Mouse (Mus musculus) hindbrain, embryonic 14.5 days (tissue): ENCODE measurements at regions not wholly inside any gene's neighbourhood (a gene's known extent, or its start where the extent isn't known, plus 50 kb on each side); places are given as distances from the start of the nearest gene placed in this dataset.

ENCODE experiments used
- ATAC-seq: fragments of 200-750 bp; cut with Nextera tagmentation; 2 replicates; pipeline ENCODE4 v1.8.0; 2017; ENCODE audit warnings: moderate number of reproducible peaks, mild to moderate bottlenecking, moderate TSS enrichment, moderate library complexity; ENCODE audit not compliant: low FRiP score
- DNase-seq: peaks from one replicate; pipeline ENCODE4 v3.0.0-alpha.2; 2015; ENCODE audit warnings: low spot score
- H3K27ac ChIP-seq: fragments of 300-500 bp; sonication (generic); 2 replicates; pipeline ENCODE4 v1.5.1; 2014; ENCODE audit warnings: mild to moderate bottlenecking, moderate library complexity
- H3K27me3 ChIP-seq: fragments of 300-500 bp; sonication (generic); 2 replicates; pipeline ENCODE4 v1.6.1; 2014; ENCODE audit warnings: mild to moderate bottlenecking, low read length, mixed read lengths; ENCODE audit not compliant: control insufficient read depth, insufficient read depth
- H3K36me3 ChIP-seq: fragments of 300-500 bp; sonication (generic); replicated peaks from 2 replicates; pipeline ENCODE4 v1.6.1; 2014; ENCODE audit not compliant: control insufficient read depth, insufficient read depth
- H3K4me1 ChIP-seq: fragments of 300-500 bp; sonication (generic); replicated peaks from 2 replicates; pipeline ENCODE4 v1.6.1; 2014; ENCODE audit warnings: antibody characterized with exemption, low read length, mixed read lengths; ENCODE audit not compliant: control insufficient read depth, insufficient read depth
- H3K4me2 ChIP-seq: fragments of 300-500 bp; sonication (generic); replicated peaks from 2 replicates; pipeline ENCODE4 v1.6.1; 2014; ENCODE audit warnings: mild to moderate bottlenecking, moderate library complexity
- H3K4me3 ChIP-seq: fragments of 300-500 bp; sonication (generic); replicated peaks from 2 replicates; pipeline ENCODE4 v1.5.1; 2014; ENCODE audit warnings: mild to moderate bottlenecking, low read length
- H3K9ac ChIP-seq: fragments of 300-500 bp; sonication (generic); 2 replicates; pipeline ENCODE4 v1.6.1; 2014
- H3K9me3 ChIP-seq: fragments of 300-500 bp; sonication (generic); 2 replicates; pipeline ENCODE4 v1.6.1; 2016; ENCODE audit warnings: low read length; ENCODE audit not compliant: control insufficient read depth
- WGBS: fragments of 180-500 bp; shearing (Covaris S2); extraction: QIAGEN DNeasy Blood & Tissue Kit; methylation state at CpG from one replicate; pipeline ENCODE4 v1.1.7; 2014; 5-methylcytosine and 5-hydroxymethylcytosine counted together

- Histone ChIP-seq H3K36me3 (no peaks in the 10 kb centered on the region), H3K9me3 (no peaks in the 10 kb centered on the region), H3K27ac (no peak overlapping the region), H3K4me1 (no peaks in the 10 kb centered on the region), H3K9ac (no peak overlapping the region), H3K27me3 (no peaks in the 10 kb centered on the region), H3K4me2 (no peak overlapping the region), H3K4me3 (no peak overlapping the region)
- ATAC-seq (no peak), DNase-seq (no peak)
- 90% methylated on average over 3 of the region's 3 CpGs for WGBS
Observed at GRCm38 (mm10) chr12:15912491-15912890, 95.8 kb upstream of the Trib2 start.

GRCm38 (mm10) chr12:15911254-15911991, 94.7 kb upstream of the Trib2 start:
- Histone ChIP-seq H3K4me3 (no peak overlapping the region), H3K4me1 (no peaks in the 10 kb centered on the region), H3K27ac (no peak overlapping the region), H3K9ac (no peak overlapping the region), H3K36me3 (no peaks in the 10 kb centered on the region), H3K27me3 (no peaks in the 10 kb centered on the region), H3K9me3 (no peaks in the 10 kb centered on the region), H3K4me2 (no peak overlapping the region)
- DNase-seq (no peak), ATAC-seq (no peak)
- WGBS, result 90% methylated on average over 1 of the region's 1 CpGs

- no peaks in the 10 kb centered on the region for H3K36me3 ChIP-seq
- no peak overlapping the region for H3K27ac ChIP-seq
- H3K27me3 ChIP-seq, result no peaks in the 10 kb centered on the region
- no peaks in the 10 kb centered on the region for H3K9me3 ChIP-seq
- H3K4me2 ChIP-seq, result no peak overlapping the region
- H3K4me1 ChIP-seq, result no peaks in the 10 kb centered on the region
- WGBS, result 69% methylated on average over 2 of the region's 2 CpGs
- ATAC-seq (no peak), DNase-seq (no peak)
- H3K4me3 ChIP-seq, result no peak overlapping the region
- H3K9ac ChIP-seq, result no peak overlapping the region
Observed at GRCm38 (mm10) chr12:15897539-15897938, 80.8 kb upstream of the Trib2 start.

GRCm38 (mm10) chr12:15896511-15896910, 79.8 kb upstream of the Trib2 start:
- Histone ChIP-seq H3K4me1 (no peaks in the 10 kb centered on the region), H3K9ac (no peak overlapping the region), H3K9me3 (no peaks in the 10 kb centered on the region), H3K27ac (no peak overlapping the region), H3K36me3 (no peaks in the 10 kb centered on the region), H3K4me2 (no peak overlapping the region), H3K4me3 (no peak overlapping the region), H3K27me3 (no peaks in the 10 kb centered on the region)
- peak; percentile 29 for DNase-seq
- WGBS, result 63% methylated on average over 3 of the region's 3 CpGs
- ATAC-seq, result peak; percentile 71

GRCm38 (mm10) chr12:15895215-15895614, 78.5 kb upstream of the Trib2 start:
- ATAC-seq, result no peak
- H3K4me3 ChIP-seq, result no peak overlapping the region

GRCm38 (mm10) chr12:15890591-15890990, 73.9 kb upstream of the Trib2 start:
- 62% methylated on average over 1 of the region's 1 CpGs for WGBS
- no peak overlapping the region for H3K4me3 ChIP-seq
- no peak overlapping the region for H3K4me2 ChIP-seq
- H3K36me3 ChIP-seq, result no peaks in the 10 kb centered on the region
- H3K27me3 ChIP-seq, result no peaks in the 10 kb centered on the region
- no peak overlapping the region for H3K9ac ChIP-seq
- no peaks in the 10 kb centered on the region for H3K4me1 ChIP-seq
- ATAC-seq (no peak), DNase-seq (no peak)
- no peaks in the 10 kb centered on the region for H3K9me3 ChIP-seq
- H3K27ac ChIP-seq, result no peak overlapping the region

More at GRCm38 (mm10) chr12:15895215-15895614, 78.5 kb upstream of the Trib2 start:
- Histone ChIP-seq H3K36me3 (no peaks in the 10 kb centered on the region), H3K27me3 (no peaks in the 10 kb centered on the region), H3K9ac (no peak overlapping the region), H3K9me3 (no peaks in the 10 kb centered on the region), H3K4me2 (no peak overlapping the region), H3K27ac (no peak overlapping the region), H3K4me1 (no peaks in the 10 kb centered on the region)
- WGBS, result 52% methylated on average over 2 of the region's 2 CpGs
- DNase-seq, result no peak

- DNase-seq (no peak), ATAC-seq (no peak)
- Histone ChIP-seq H3K27ac (no peak overlapping the region), H3K4me1 (no peaks in the 10 kb centered on the region), H3K36me3 (no peaks in the 10 kb centered on the region), H3K9me3 (no peaks in the 10 kb centered on the region), H3K27me3 (no peaks in the 10 kb centered on the region), H3K9ac (no peak overlapping the region), H3K4me3 (no peak overlapping the region), H3K4me2 (no peak overlapping the region)
- 85% methylated on average over 7 of the region's 7 CpGs for WGBS
Observed at GRCm38 (mm10) chr12:15879907-15880430, 63.2 kb upstream of the Trib2 start.
